Mouse (Mus musculus): ENCODE data around the gene Arhgap42. TPM values are rescaled to one million over a fixed set of nuclear protein-coding genes. Genes with fewer than 3 reads are reported as not detected.

Gene Arhgap42
- polyA plus RNA-seq, 1 experiment from 2014 or later, result 23.4 TPM

GRCm38 (mm10) chr9:9254764-9255163, 15.9 kb upstream of the Arhgap42 start:
- ATAC-seq, result no peak
- WGBS, result 65% methylated on average over 1 of the region's 1 CpGs
- no peak for TF ChIP-seq CTCF (IDR thresholded peaks at IDR 0.05; ENCODE audit: low read depth)

GRCm38 (mm10) chr9:9248529-9248928, 9.6 kb upstream of the Arhgap42 start:
- H3K4me1 ChIP-seq (replicated peaks; ENCODE audit: control insufficient read depth, insufficient read depth, low read length), result no peaks in the 10 kb centered on the region; the same call in 1 of the 2 replicates
- H3K9ac ChIP-seq (ENCODE audit: low read depth, low read length), result no peak overlapping the region
- peak; percentile 71 for ATAC-seq
- H3K27me3 ChIP-seq (replicated peaks; ENCODE audit: control insufficient read depth, insufficient read depth, low read length), result no peaks in the 10 kb centered on the region
- no peak overlapping the region for H3K27ac ChIP-seq (ENCODE audit: low read depth, low read length)
- no peaks in the 10 kb centered on the region for H3K36me3 ChIP-seq (ENCODE audit: control insufficient read depth, insufficient read depth)
- H3K4me2 ChIP-seq (replicated peaks; ENCODE audit: low read depth), result no peak overlapping the region
- WGBS, result 40% methylated on average over 2 of the region's 2 CpGs
- no peak for TF ChIP-seq CTCF (IDR thresholded peaks at IDR 0.05; ENCODE audit: low read depth)
- H3K9me3 ChIP-seq (ENCODE audit: control insufficient read depth), result no peaks in the 10 kb centered on the region
- H3K4me3 ChIP-seq (ENCODE audit: low read depth, low read length), result no peak overlapping the region

More at GRCm38 (mm10) chr9:9254764-9255163, 15.9 kb upstream of the Arhgap42 start:
- Histone ChIP-seq H3K4me2 (replicated peaks; ENCODE audit: low read depth) (no peak overlapping the region), H3K9me3 (ENCODE audit: control insufficient read depth) (no peaks in the 10 kb centered on the region), H3K27me3 (replicated peaks; ENCODE audit: control insufficient read depth, insufficient read depth, low read length) (no peaks in the 10 kb centered on the region), H3K4me1 (replicated peaks; ENCODE audit: control insufficient read depth, insufficient read depth, low read length) (no peaks in the 10 kb centered on the region), H3K36me3 (ENCODE audit: control insufficient read depth, insufficient read depth) (no peaks in the 10 kb centered on the region), H3K4me3 (ENCODE audit: low read depth, low read length) (no peak overlapping the region), H3K9ac (ENCODE audit: low read depth, low read length) (no peak overlapping the region), H3K27ac (ENCODE audit: low read depth, low read length) (no peak overlapping the region)

DNA sequence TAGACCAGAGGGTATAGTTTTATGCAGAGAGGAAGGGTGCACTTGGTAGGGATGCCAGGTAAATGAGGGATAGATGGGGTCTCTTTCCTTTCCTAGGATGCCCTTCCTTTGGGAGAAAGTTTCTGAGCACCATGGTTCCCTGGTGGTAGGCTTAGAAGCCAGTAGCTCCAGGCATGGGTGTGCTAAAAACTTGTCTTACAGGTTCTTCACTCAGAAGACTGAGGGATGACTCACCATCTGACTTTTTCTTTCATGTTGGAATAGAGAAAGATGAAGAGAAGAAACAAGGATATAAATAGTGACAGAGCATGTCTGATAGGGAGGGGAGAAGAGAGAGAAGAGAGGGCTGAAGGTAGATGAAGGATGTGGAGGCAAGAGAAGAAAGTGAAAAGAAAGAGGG, 7.1 kb upstream of the Arhgap42 start:
- no peak overlapping the region for H3K4me3 ChIP-seq (ENCODE audit: low read depth, low read length)
- no peaks in the 10 kb centered on the region for H3K36me3 ChIP-seq (ENCODE audit: control insufficient read depth, insufficient read depth)
- H3K9ac ChIP-seq (ENCODE audit: low read depth, low read length), result no peak overlapping the region
- H3K4me2 ChIP-seq (replicated peaks; ENCODE audit: low read depth), result no peak overlapping the region
- TF ChIP-seq CTCF (IDR thresholded peaks at IDR 0.05; ENCODE audit: low read depth), result no peak
- no peaks in the 10 kb centered on the region for H3K27me3 ChIP-seq (replicated peaks; ENCODE audit: control insufficient read depth, insufficient read depth, low read length)
- no peak for ATAC-seq
- H3K9me3 ChIP-seq (ENCODE audit: control insufficient read depth), result no peaks in the 10 kb centered on the region
- H3K4me1 ChIP-seq (replicated peaks; ENCODE audit: control insufficient read depth, insufficient read depth, low read length), result no peaks in the 10 kb centered on the region; the same call in 1 of the 2 replicates
- H3K27ac ChIP-seq (ENCODE audit: low read depth, low read length), result no peak overlapping the region

DNA sequence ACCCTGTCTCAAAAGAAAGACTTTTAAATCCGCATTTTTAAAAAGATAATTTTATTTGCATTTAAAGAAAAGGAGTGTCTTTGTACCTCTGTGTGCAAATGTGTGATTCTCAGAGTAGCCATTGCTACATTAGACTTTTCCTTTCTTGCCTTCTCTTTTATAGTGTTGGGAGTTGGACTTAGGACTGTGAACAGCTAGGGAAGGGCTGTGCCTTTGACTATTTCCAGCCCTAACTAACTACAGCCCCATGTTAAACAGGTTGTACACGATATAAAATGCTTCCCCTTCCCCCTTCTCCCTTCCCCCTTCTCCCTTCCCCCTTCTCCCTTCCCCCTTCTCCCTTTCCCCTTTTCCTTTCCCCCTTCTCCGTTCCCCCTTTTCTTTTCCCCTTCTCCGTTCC, 4.9 kb upstream of the Arhgap42 start:
- Histone ChIP-seq H3K4me2 (replicated peaks; ENCODE audit: low read depth) (no peak overlapping the region), H3K4me1 (replicated peaks; ENCODE audit: control insufficient read depth, insufficient read depth, low read length) (no peaks in the 10 kb centered on the region; the same call in 1 of the 2 replicates), H3K36me3 (ENCODE audit: control insufficient read depth, insufficient read depth) (no peaks in the 10 kb centered on the region), H3K9ac (ENCODE audit: low read depth, low read length) (no peak overlapping the region), H3K27ac (ENCODE audit: low read depth, low read length) (no peak overlapping the region), H3K27me3 (replicated peaks; ENCODE audit: control insufficient read depth, insufficient read depth, low read length) (no peaks in the 10 kb centered on the region), H3K4me3 (ENCODE audit: low read depth, low read length) (no peak overlapping the region), H3K9me3 (ENCODE audit: control insufficient read depth) (no peaks in the 10 kb centered on the region)
- 51% methylated on average over 4 of the region's 4 CpGs for WGBS
- peak; percentile 75 for ATAC-seq
- TF ChIP-seq CTCF (IDR thresholded peaks at IDR 0.05; ENCODE audit: low read depth), result no peak

DNA sequence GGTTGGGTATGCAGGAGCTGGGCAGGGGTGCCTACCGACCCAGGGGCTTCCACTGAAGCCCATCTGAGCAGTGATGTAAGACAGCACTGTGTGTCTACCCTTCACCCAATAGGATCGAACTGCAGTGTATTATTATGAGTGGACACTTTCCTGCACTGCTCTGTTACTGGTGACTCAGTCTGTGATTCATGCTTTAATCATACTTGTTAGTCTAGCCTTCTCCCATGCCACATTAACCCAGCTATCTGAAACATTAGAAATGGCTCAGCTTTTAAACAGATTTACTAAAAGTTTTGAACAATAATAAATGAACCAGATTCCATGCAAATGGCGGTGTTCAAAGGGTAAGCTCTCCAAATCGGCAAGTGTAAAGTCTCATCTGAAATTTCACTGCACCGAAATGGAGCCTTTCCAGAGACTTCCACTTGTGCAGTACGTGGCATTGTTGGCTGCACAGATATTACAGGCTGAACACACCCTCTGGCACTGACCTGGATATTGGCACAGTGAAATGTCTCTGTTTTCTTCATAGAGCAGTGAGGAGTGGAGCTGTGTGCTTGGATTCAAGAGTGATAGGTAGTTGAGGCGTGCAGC, 2.4 kb upstream of the Arhgap42 start:
- no peak overlapping the region for H3K27ac ChIP-seq (ENCODE audit: low read depth, low read length)
- H3K4me3 ChIP-seq (ENCODE audit: low read depth, low read length), result no peak overlapping the region
- H3K36me3 ChIP-seq (ENCODE audit: control insufficient read depth, insufficient read depth), result no peaks in the 10 kb centered on the region
- no peak for ATAC-seq
- WGBS, result 79% methylated on average over 7 of the region's 7 CpGs
- no peak overlapping the region for H3K4me2 ChIP-seq (replicated peaks; ENCODE audit: low read depth)
- H3K27me3 ChIP-seq (replicated peaks; ENCODE audit: control insufficient read depth, insufficient read depth, low read length), result no peaks in the 10 kb centered on the region
- H3K9me3 ChIP-seq (ENCODE audit: control insufficient read depth), result no peaks in the 10 kb centered on the region
- H3K4me1 ChIP-seq (replicated peaks; ENCODE audit: control insufficient read depth, insufficient read depth, low read length), result no peaks in the 10 kb centered on the region
- H3K9ac ChIP-seq (ENCODE audit: low read depth, low read length), result no peak overlapping the region
- no peak for TF ChIP-seq CTCF (IDR thresholded peaks at IDR 0.05; ENCODE audit: low read depth)

DNA sequence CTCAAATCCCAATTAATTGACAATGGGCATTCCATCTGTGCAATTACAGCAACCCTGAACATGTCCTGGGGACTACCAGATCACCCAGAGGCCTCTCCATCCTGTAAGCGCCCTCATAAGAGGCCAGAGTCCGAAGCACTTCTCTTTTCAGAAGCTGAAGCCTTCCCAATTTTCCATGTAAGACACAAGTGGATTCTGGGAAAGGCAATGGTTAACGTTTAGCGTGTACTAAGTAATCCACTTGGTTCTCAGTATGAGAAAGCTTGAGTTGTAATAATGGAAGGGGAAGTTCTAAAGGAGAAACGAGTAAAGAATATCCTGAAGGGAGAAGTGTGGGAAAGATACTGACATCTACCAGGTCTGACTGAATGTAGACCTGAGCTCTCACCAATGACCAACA, 1.4 kb downstream of the Arhgap42 start:
- TF ChIP-seq CTCF (IDR thresholded peaks at IDR 0.05; ENCODE audit: low read depth), result no peak
- Histone ChIP-seq H3K36me3 (ENCODE audit: control insufficient read depth, insufficient read depth) (no peaks in the 10 kb centered on the region), H3K4me2 (replicated peaks; ENCODE audit: low read depth) (peak overlapping the region; percentile 81), H3K9me3 (ENCODE audit: control insufficient read depth) (no peaks in the 10 kb centered on the region), H3K27ac (ENCODE audit: low read depth, low read length) (no peak overlapping the region), H3K4me3 (ENCODE audit: low read depth, low read length) (peak overlapping the region; percentile 93), H3K4me1 (replicated peaks; ENCODE audit: control insufficient read depth, insufficient read depth, low read length) (no peaks in the 10 kb centered on the region), H3K27me3 (replicated peaks; ENCODE audit: control insufficient read depth, insufficient read depth, low read length) (no peaks in the 10 kb centered on the region), H3K9ac (ENCODE audit: low read depth, low read length) (no peak overlapping the region)
- no peak for ATAC-seq
- 24% methylated on average over 5 of the region's 5 CpGs for WGBS

DNA sequence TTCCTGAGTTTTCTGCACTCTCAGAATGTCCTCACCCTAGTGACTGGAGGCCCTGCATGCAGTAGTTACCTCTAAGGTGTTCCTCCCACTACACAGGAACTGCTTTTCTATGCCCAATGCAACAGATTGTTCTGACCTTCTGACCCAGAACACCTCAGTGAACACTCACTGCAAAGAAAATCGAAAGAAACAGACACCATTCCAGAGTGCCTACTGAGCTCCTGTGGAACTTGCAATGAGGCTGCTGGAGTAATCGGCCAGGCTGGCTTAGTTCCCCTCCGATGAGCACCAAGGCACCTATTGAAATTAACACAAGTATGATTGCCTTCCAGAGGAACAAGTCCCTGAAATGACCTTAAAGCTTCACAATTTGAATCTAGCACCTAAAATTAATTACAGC, 9.2 kb downstream of the Arhgap42 start:
- Histone ChIP-seq H3K9me3 (ENCODE audit: control insufficient read depth) (no peaks in the 10 kb centered on the region), H3K4me2 (replicated peaks; ENCODE audit: low read depth) (no peak overlapping the region), H3K4me1 (replicated peaks; ENCODE audit: control insufficient read depth, insufficient read depth, low read length) (no peaks in the 10 kb centered on the region), H3K27me3 (replicated peaks; ENCODE audit: control insufficient read depth, insufficient read depth, low read length) (no peaks in the 10 kb centered on the region), H3K4me3 (ENCODE audit: low read depth, low read length) (no peak overlapping the region), H3K36me3 (ENCODE audit: control insufficient read depth, insufficient read depth) (no peaks in the 10 kb centered on the region), H3K27ac (ENCODE audit: low read depth, low read length) (no peak overlapping the region), H3K9ac (ENCODE audit: low read depth, low read length) (no peak overlapping the region)
- WGBS, result 68% methylated on average over 3 of the region's 3 CpGs
- no peak for TF ChIP-seq CTCF (IDR thresholded peaks at IDR 0.05; ENCODE audit: low read depth)
- ATAC-seq, result no peak

Data from intestine, postnatal 0 days (tissue).